Mouse (Mus musculus) spleen, adult 12 weeks (tissue): ENCODE results near the gene Plcg2.
A peak's percentile ranks its signal among the peaks of the same experiment; 100 is the strongest.

ENCODE experiments used
- DNase-seq: peaks from one replicate; pipeline ENCODE4 v3.0.0; 2022; ENCODE audit warnings: low spot score

Plcg2 gene

GRCm38 (mm10) chr8:117498179-117498914 is at the start of gene Plcg2:
Gene Plcg2 (plus strand): TSS chr8:117498291.
- DNase-seq = peak; percentile 37

- no peak for DNase-seq
Measured at GRCm38 (mm10) chr8:117451072-117451471, 47.0 kb upstream of the Plcg2 start.

- DNase-seq = no peak
Measured at GRCm38 (mm10) chr8:117453974-117454373, 44.1 kb upstream of the Plcg2 start.

- no peak for DNase-seq
Measured at GRCm38 (mm10) chr8:117454516-117455116, 43.5 kb upstream of the Plcg2 start.

- no peak for DNase-seq
Measured at GRCm38 (mm10) chr8:117455701-117456100, 42.4 kb upstream of the Plcg2 start.

- DNase-seq = no peak
Measured at GRCm38 (mm10) chr8:117458440-117458839, 39.7 kb upstream of the Plcg2 start.

GRCm38 (mm10) chr8:117462701-117463284 is 35.3 kb upstream of the Plcg2 start:
- no peak for DNase-seq

- DNase-seq = no peak
Measured at GRCm38 (mm10) chr8:117464525-117464924, 33.6 kb upstream of the Plcg2 start.

GRCm38 (mm10) chr8:117465250-117465649 is 32.8 kb upstream of the Plcg2 start:
- DNase-seq = peak; percentile 38

GRCm38 (mm10) chr8:117467466-117467865 is 30.6 kb upstream of the Plcg2 start:
- DNase-seq = no peak

GRCm38 (mm10) chr8:117469431-117470341 is 28.4 kb upstream of the Plcg2 start:
- no peak for DNase-seq

GRCm38 (mm10) chr8:117470342-117470781 is 27.7 kb upstream of the Plcg2 start:
- no peak for DNase-seq

GRCm38 (mm10) chr8:117471174-117471573 is 26.9 kb upstream of the Plcg2 start:
- DNase-seq = peak; percentile 49

GRCm38 (mm10) chr8:117471655-117472054 is 26.4 kb upstream of the Plcg2 start:
- DNase-seq = no peak

GRCm38 (mm10) chr8:117472332-117472731 is 25.8 kb upstream of the Plcg2 start:
- no peak for DNase-seq

- DNase-seq = peak; percentile 84
Measured at GRCm38 (mm10) chr8:117474944-117475343, 23.1 kb upstream of the Plcg2 start.

GRCm38 (mm10) chr8:117475819-117476218 is 22.3 kb upstream of the Plcg2 start:
- peak; percentile 55 for DNase-seq

GRCm38 (mm10) chr8:117478082-117478481 is 20.0 kb upstream of the Plcg2 start:
- no peak for DNase-seq

GRCm38 (mm10) chr8:117479996-117480395 is 18.1 kb upstream of the Plcg2 start:
- DNase-seq = no peak

GRCm38 (mm10) chr8:117480516-117480915 is 17.6 kb upstream of the Plcg2 start:
- DNase-seq = no peak

GRCm38 (mm10) chr8:117481830-117482229 is 16.3 kb upstream of the Plcg2 start:
- no peak for DNase-seq

- no peak for DNase-seq
Measured at GRCm38 (mm10) chr8:117484731-117485130, 13.4 kb upstream of the Plcg2 start.
